Mouse (Mus musculus) kidney, postnatal 0 days (tissue): ENCODE measurements around the gene Rgs17. TPM values are rescaled to one million over a fixed set of nuclear protein-coding genes. Genes with fewer than 3 reads are reported as not detected.

Experiments used
- ATAC-seq: fragments of 200-750 bp; cut with Nextera tagmentation; replicated peaks from 2 replicates; pipeline ENCODE4 v1.8.0; 2017; ENCODE audit warnings: low read depth, moderate number of reproducible peaks, moderate TSS enrichment, moderate library complexity; ENCODE audit not compliant: low FRiP score
- DNase-seq: peaks from one replicate; pipeline ENCODE4 v3.0.0-alpha.2; 2016; ENCODE audit warnings: low spot score
- H3K27ac ChIP-seq: fragments of 300-500 bp; sonication (generic); 2 replicates; pipeline ENCODE4 v1.5.1; 2014; ENCODE audit warnings: mild to moderate bottlenecking
- H3K27me3 ChIP-seq: fragments of 300-500 bp; sonication (generic); 2 replicates; pipeline ENCODE4 v1.6.1; 2014; ENCODE audit warnings: low read length, mixed read lengths; ENCODE audit not compliant: insufficient read depth
- H3K36me3 ChIP-seq: fragments of 300-500 bp; sonication (generic); 2 replicates; pipeline ENCODE4 v1.6.1; 2014; ENCODE audit warnings: low read length, mixed read lengths; ENCODE audit not compliant: insufficient read depth
- H3K4me1 ChIP-seq: fragments of 300-500 bp; sonication (generic); replicated peaks from 2 replicates; pipeline ENCODE4 v1.6.1; 2014; ENCODE audit warnings: antibody characterized with exemption, low read length, mixed read lengths; ENCODE audit not compliant: insufficient read depth
- H3K4me2 ChIP-seq: fragments of 300-500 bp; sonication (generic); 2 replicates; pipeline ENCODE4 v1.6.1; 2014; ENCODE audit warnings: mild to moderate bottlenecking, low read length, moderate library complexity, mixed read lengths
- H3K4me3 ChIP-seq: fragments of 300-500 bp; sonication (generic); replicated peaks from 2 replicates; pipeline ENCODE4 v1.5.1; 2014; ENCODE audit warnings: low read depth, low read length
- H3K9ac ChIP-seq: fragments of 300-500 bp; sonication (generic); 2 replicates; pipeline ENCODE4 v1.6.1; 2014; ENCODE audit warnings: low read depth, low read length
- H3K9me3 ChIP-seq: fragments of 300-500 bp; sonication (generic); replicated peaks from 2 replicates; pipeline ENCODE4 v1.6.1; 2016; ENCODE audit warnings: low read length, inconsistent platforms, mixed read lengths
- CTCF ChIP-seq: IDR thresholded peaks from 2 replicates; pipeline ENCODE4 v1.5.1; 2016; ENCODE audit warnings: antibody characterized with exemption, low read depth, mild to moderate bottlenecking, moderate library complexity
- WGBS: fragments of 180-500 bp; shearing (Covaris S2); extraction: QIAGEN DNeasy Blood & Tissue Kit; methylation state at CpG from one replicate; pipeline ENCODE4 v1.1.7; 2014; 5-methylcytosine and 5-hydroxymethylcytosine counted together
- polyA plus RNA-seq: library from polyadenylated mRNA; unstranded; fragments of >200 nt; fragmentation: Nextera tagmentation; extraction: Ambion mirVana; gene quantifications from 2 replicates; pipeline ENCODE4 v1.2.1, GENCODE M21; 2015

Gene Rgs17
- polyA plus RNA-seq, 1 experiment from 2014 or later: 0.36 TPM

- TF ChIP-seq CTCF: peak; percentile 28; the same call in 1 of the 2 replicates
- ATAC-seq (no peak), DNase-seq (peak; percentile 12)
- Histone ChIP-seq H3K4me2 (no peak overlapping the region), H3K4me1 (no peaks in the 10 kb centered on the region), H3K4me3 (no peak overlapping the region), H3K27ac (no peak overlapping the region), H3K27me3 (no peaks in the 10 kb centered on the region), H3K9me3 (no peaks in the 10 kb centered on the region), H3K36me3 (no peaks in the 10 kb centered on the region), H3K9ac (no peak overlapping the region)
- 72% methylated on average over 2 of the region's 2 CpGs for WGBS
These were observed 56.2 kb downstream of the Rgs17 start for GRCm38 (mm10) chr10:5865996-5866395.

- Histone ChIP-seq H3K27ac (no peak overlapping the region), H3K4me3 (no peak overlapping the region), H3K27me3 (no peaks in the 10 kb centered on the region), H3K4me1 (no peaks in the 10 kb centered on the region), H3K9me3 (no peaks in the 10 kb centered on the region), H3K4me2 (no peak overlapping the region), H3K36me3 (no peaks in the 10 kb centered on the region), H3K9ac (no peak overlapping the region)
- 94% methylated on average over 3 of the region's 3 CpGs for WGBS
- DNase-seq: no peak
- no peak for ATAC-seq
- no peak; the same call in 1 of the 2 replicates for TF ChIP-seq CTCF
These were observed 59.5 kb downstream of the Rgs17 start for GRCm38 (mm10) chr10:5862669-5863068.

DNA sequence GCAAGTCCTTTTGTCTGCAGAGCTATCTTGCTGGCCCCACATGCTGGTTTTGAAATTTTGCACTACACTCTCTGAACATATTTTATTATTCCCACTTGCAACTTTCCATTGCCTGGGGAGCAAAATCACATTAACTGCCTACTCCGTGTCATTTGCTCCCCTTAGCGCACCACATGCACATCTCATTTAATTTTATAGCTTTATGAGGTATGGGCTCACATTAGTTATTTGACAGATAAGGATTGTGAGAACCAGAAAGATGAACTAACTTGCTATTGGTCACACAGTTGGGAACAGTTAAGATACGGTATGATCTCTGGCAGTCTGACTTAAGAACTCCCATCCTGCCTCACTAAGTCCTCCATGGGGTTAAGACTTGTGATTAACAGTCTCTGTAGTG, 61.4 kb downstream of the Rgs17 start:
- H3K4me2 ChIP-seq: no peak overlapping the region

GRCm38 (mm10) chr10:5859729-5860128, 62.5 kb downstream of the Rgs17 start:
- Histone ChIP-seq H3K27me3 (no peaks in the 10 kb centered on the region), H3K9ac (no peak overlapping the region), H3K4me2 (no peak overlapping the region), H3K36me3 (no peaks in the 10 kb centered on the region), H3K9me3 (no peaks in the 10 kb centered on the region), H3K4me1 (no peaks in the 10 kb centered on the region), H3K27ac (no peak overlapping the region), H3K4me3 (no peak overlapping the region)
- ATAC-seq: no peak
- TF ChIP-seq CTCF: peak; percentile 35
- 75% methylated on average over 4 of the region's 4 CpGs for WGBS
- no peak for DNase-seq

More for the DNA sequence above, 61.4 kb downstream of the Rgs17 start:
- no peaks in the 10 kb centered on the region for H3K4me1 ChIP-seq
- DNase-seq: no peak
- H3K36me3 ChIP-seq: no peaks in the 10 kb centered on the region
- no peak for TF ChIP-seq CTCF
- ATAC-seq: no peak
- H3K4me3 ChIP-seq: no peak overlapping the region
- 80% methylated on average over 3 of the region's 3 CpGs for WGBS
- H3K27me3 ChIP-seq: no peaks in the 10 kb centered on the region
- H3K9me3 ChIP-seq: no peaks in the 10 kb centered on the region
- H3K27ac ChIP-seq: no peak overlapping the region
- no peak overlapping the region for H3K9ac ChIP-seq

DNA sequence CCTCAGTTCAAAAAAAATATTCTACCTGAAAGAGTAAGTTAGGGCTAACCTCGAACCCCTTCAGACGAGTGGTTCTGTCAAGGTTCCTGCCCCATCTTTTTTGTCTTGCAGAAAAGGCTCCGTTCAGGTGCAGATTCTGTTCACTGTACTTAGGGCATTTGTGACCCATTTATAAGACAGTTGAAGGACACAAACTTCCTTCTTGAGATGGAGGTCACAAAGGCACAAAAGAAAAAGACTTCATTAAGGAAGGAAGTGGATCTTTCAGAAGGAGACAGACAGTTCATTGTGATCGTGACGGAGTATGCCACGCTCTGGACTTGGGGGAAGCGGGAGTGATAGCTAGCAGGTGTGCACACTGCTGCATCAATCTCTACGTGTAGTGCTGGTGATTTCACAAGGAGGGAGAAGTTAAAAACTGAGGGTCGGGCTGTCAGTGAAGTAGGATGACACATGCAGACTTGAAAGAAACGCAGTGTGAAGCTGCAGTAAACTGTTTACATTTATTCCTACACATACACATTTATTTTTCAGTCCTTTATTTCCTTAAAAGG, 64.1 kb downstream of the Rgs17 start:
- DNase-seq (no peak), ATAC-seq (no peak)
- no peaks in the 10 kb centered on the region for H3K4me1 ChIP-seq
- H3K4me2 ChIP-seq: no peak overlapping the region
- 68% methylated on average over 10 of the region's 10 CpGs for whole genome bisulfite sequencing
- no peak overlapping the region for H3K9ac ChIP-seq
- H3K27me3 ChIP-seq: no peaks in the 10 kb centered on the region
- no peak overlapping the region for H3K27ac ChIP-seq
- no peaks in the 10 kb centered on the region for H3K9me3 ChIP-seq
- no peak for TF ChIP-seq CTCF
- H3K4me3 ChIP-seq: no peak overlapping the region
- H3K36me3 ChIP-seq: no peaks in the 10 kb centered on the region

GRCm38 (mm10) chr10:5853290-5853868, 68.8 kb downstream of the Rgs17 start:
- TF ChIP-seq CTCF: no peak
- H3K4me2 ChIP-seq: no peak overlapping the region
- ATAC-seq: no peak
- no peak overlapping the region for H3K27ac ChIP-seq
- WGBS: 85% methylated on average over 8 of the region's 8 CpGs
- H3K27me3 ChIP-seq: no peaks in the 10 kb centered on the region
- H3K4me3 ChIP-seq: no peak overlapping the region
- no peaks in the 10 kb centered on the region for H3K36me3 ChIP-seq
- no peaks in the 10 kb centered on the region for H3K9me3 ChIP-seq
- no peak for DNase-seq
- H3K4me1 ChIP-seq: no peaks in the 10 kb centered on the region
- no peak overlapping the region for H3K9ac ChIP-seq

- WGBS: 23% methylated on average over 2 of the region's 2 CpGs
- peak; percentile 74 for DNase-seq
- H3K9ac ChIP-seq: no peak overlapping the region
- H3K4me3 ChIP-seq: no peak overlapping the region
- ATAC-seq: no peak
- H3K4me2 ChIP-seq: no peak overlapping the region
- H3K36me3 ChIP-seq: no peaks in the 10 kb centered on the region
- no peaks in the 10 kb centered on the region for H3K4me1 ChIP-seq
- no peaks in the 10 kb centered on the region for H3K27me3 ChIP-seq
- no peaks in the 10 kb centered on the region for H3K9me3 ChIP-seq
- no peak overlapping the region for H3K27ac ChIP-seq
- TF ChIP-seq CTCF: peak; percentile 78
These were observed 75.3 kb downstream of the Rgs17 start for GRCm38 (mm10) chr10:5846939-5847338.
